Mouse (Mus musculus): Measurements from ENCODE around the gene Washc2.

Washc2 gene

GRCm38 (mm10) chr6:116262824-116263223 lies 55.0 kb downstream of the Washc2 start:
- no peak for DNase-seq (ENCODE audit: low read depth)

- peak; percentile 42 for DNase-seq (ENCODE audit: low read depth)
These were observed 56.3 kb downstream of the Washc2 start, which contains the start of gene Zfand4 for GRCm38 (mm10) chr6:116264018-116264651. Gene Zfand4 (plus strand): TSS chr6:116264222.

- DNase-seq (ENCODE audit: low read depth) = no peak
These were observed 57.0 kb downstream of the Washc2 start for GRCm38 (mm10) chr6:116264836-116265235.

- no peak for DNase-seq (ENCODE audit: low read depth)
These were observed 57.8 kb downstream of the Washc2 start for GRCm38 (mm10) chr6:116265603-116266002.

GRCm38 (mm10) chr6:116266273-116267109 lies 58.7 kb downstream of the Washc2 start:
- no peak for DNase-seq (ENCODE audit: low read depth)

- no peak for DNase-seq (ENCODE audit: low read depth)
These were observed 59.2 kb downstream of the Washc2 start for GRCm38 (mm10) chr6:116267110-116267423.

- DNase-seq (ENCODE audit: low read depth) = no peak
These were observed 67.9 kb downstream of the Washc2 start for GRCm38 (mm10) chr6:116275695-116276094.

- no peak for DNase-seq (ENCODE audit: low read depth)
These were observed 71.0 kb downstream of the Washc2 start for GRCm38 (mm10) chr6:116278679-116279317.

- DNase-seq (ENCODE audit: low read depth) = no peak
These were observed 73.2 kb downstream of the Washc2 start for GRCm38 (mm10) chr6:116281014-116281413.

- no peak for DNase-seq (ENCODE audit: low read depth)
These were observed 74.7 kb downstream of the Washc2 start for GRCm38 (mm10) chr6:116282546-116282945.

- no peak for DNase-seq (ENCODE audit: low read depth)
These were observed 75.4 kb downstream of the Washc2 start for GRCm38 (mm10) chr6:116283280-116283679.

GRCm38 (mm10) chr6:116286321-116286720 lies 78.5 kb downstream of the Washc2 start:
- no peak for DNase-seq (ENCODE audit: low read depth)

GRCm38 (mm10) chr6:116286870-116287575 lies 79.2 kb downstream of the Washc2 start:
- DNase-seq (ENCODE audit: low read depth) = no peak

GRCm38 (mm10) chr6:116311411-116311810 lies 103.6 kb downstream of the Washc2 start:
- no peak for DNase-seq (ENCODE audit: low read depth)
